Mouse (Mus musculus) limb, embryonic 14.5 days (tissue): ENCODE results near the gene Ifit3b. TPM values are rescaled to one million over a fixed set of nuclear protein-coding genes. Genes with fewer than 3 reads are reported as not detected.
"Not testable (repeated sequence)": the region's sequence is repeated elsewhere in the genome, so short reads cannot be mapped to it uniquely, and the experiment has no call there.

Source experiments
- ATAC-seq: fragments of 200-750 bp; cut with Nextera tagmentation; 2 replicates; pipeline ENCODE4 v1.8.0; 2017; ENCODE audit warnings: low read depth, moderate number of reproducible peaks, moderate TSS enrichment; ENCODE audit not compliant: low FRiP score
- DNase-seq: peaks from one replicate; pipeline ENCODE4 v3.0.0-alpha.2; 2015; ENCODE audit warnings: low spot score
- H3K27ac ChIP-seq: fragments of 300-500 bp; sonication (generic); replicated peaks from 2 replicates; pipeline ENCODE4 v1.5.1; 2014; ENCODE audit warnings: low read depth, mild to moderate bottlenecking, low read length, moderate library complexity, mixed read lengths
- H3K27me3 ChIP-seq: fragments of 300-500 bp; sonication (generic); 2 replicates; pipeline ENCODE4 v1.6.1; 2014; ENCODE audit warnings: low read length, mixed read lengths; ENCODE audit not compliant: control insufficient read depth, insufficient read depth
- H3K36me3 ChIP-seq: fragments of 300-500 bp; sonication (generic); 2 replicates; pipeline ENCODE4 v1.6.1; 2014; ENCODE audit warnings: mild to moderate bottlenecking, low read length, moderate library complexity, mixed read lengths; ENCODE audit not compliant: control insufficient read depth, insufficient read depth
- H3K4me1 ChIP-seq: fragments of 300-500 bp; sonication (generic); 2 replicates; pipeline ENCODE4 v1.6.1; 2014; ENCODE audit warnings: antibody characterized with exemption, low read length, mixed read lengths; ENCODE audit not compliant: control insufficient read depth, insufficient read depth
- H3K4me2 ChIP-seq: fragments of 300-500 bp; sonication (generic); replicated peaks from 2 replicates; pipeline ENCODE4 v1.6.1; 2014; ENCODE audit warnings: low read depth, mild to moderate bottlenecking, low read length, moderate library complexity; ENCODE audit not compliant: severe bottlenecking
- H3K4me3 ChIP-seq: fragments of 300-500 bp; sonication (generic); replicated peaks from 2 replicates; pipeline ENCODE4 v1.5.1; 2014; ENCODE audit warnings: low read length
- H3K9ac ChIP-seq: fragments of 300-500 bp; sonication (generic); 2 replicates; pipeline ENCODE4 v1.6.1; 2014; ENCODE audit warnings: mild to moderate bottlenecking, low read depth, low read length, moderate library complexity; ENCODE audit not compliant: severe bottlenecking
- H3K9me3 ChIP-seq: fragments of 300-500 bp; sonication (generic); 2 replicates; pipeline ENCODE4 v1.6.1; 2016; ENCODE audit warnings: low read length; ENCODE audit not compliant: control insufficient read depth
- POLR2A ChIP-seq: fragments of 200-500 bp; IDR thresholded peaks from 2 replicates; pipeline ENCODE4 v1.8.0; 2012; ENCODE audit warnings: inconsistent platforms, mild to moderate bottlenecking, moderate library complexity, borderline replicate concordance; ENCODE audit not compliant: insufficient read depth, insufficient read length; ENCODE audit errors: extremely low read depth
- WGBS: fragments of 180-500 bp; shearing (Covaris S2); extraction: QIAGEN DNeasy Blood & Tissue Kit; methylation state at CpG from one replicate; pipeline ENCODE4 v1.1.7; 2014; 5-methylcytosine and 5-hydroxymethylcytosine counted together
- polyA plus RNA-seq, 2 experiments: library from polyadenylated mRNA; depleted of rRNA in 1 of 2; stranded (reverse) in 1 of 2; unstranded in 1 of 2; fragments of >200 nt; fragmentation: Nextera tagmentation in 1 of 2; extraction: Ambion mirVana in 1 of 2; gene quantifications; 2 replicates each; pipeline versions ENCODE4 v1.2.1 to v1.2.3; 2012 to 2014

Gene Ifit3b
- polyA plus RNA-seq, 2 experiments, result 0.20 TPM; not detected in 1

DNA sequence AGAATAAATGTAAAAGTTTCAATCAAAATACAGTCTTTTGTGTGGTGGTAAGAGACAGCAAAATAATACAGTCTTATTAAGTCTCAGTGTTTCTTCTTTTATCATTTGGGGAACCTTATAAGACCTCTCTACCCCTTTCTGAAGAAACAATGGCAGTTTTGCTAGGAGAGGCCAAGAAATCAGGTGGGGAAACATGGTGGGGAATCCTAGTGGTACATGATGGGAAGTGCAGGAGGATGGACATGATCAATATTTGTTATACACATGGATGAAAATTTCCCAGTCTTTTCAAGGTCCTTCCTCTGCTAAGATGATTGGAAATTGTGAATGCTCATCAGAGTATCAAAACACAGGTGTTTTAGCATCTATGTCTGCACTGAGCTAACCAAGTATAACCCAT lies 18.8 kb upstream of the Ifit3b start:
- Histone ChIP-seq H3K9ac (no peak overlapping the region), H3K4me2 (no peak overlapping the region), H3K27ac (no peak overlapping the region), H3K9me3 (no peaks in the 10 kb centered on the region), H3K4me3 (no peak overlapping the region), H3K27me3 (no peaks in the 10 kb centered on the region), H3K4me1 (no peaks in the 10 kb centered on the region), H3K36me3 (no peaks in the 10 kb centered on the region)
- ATAC-seq (no peak), DNase-seq (no peak)
- TF ChIP-seq POLR2A, result no peak

- H3K9me3 ChIP-seq, result no peaks in the 10 kb centered on the region
- WGBS, result 91% methylated on average over 2 of the region's 2 CpGs
- H3K4me3 ChIP-seq, result no peak overlapping the region
- ATAC-seq (no peak), DNase-seq (no peak)
- TF ChIP-seq POLR2A, result no peak
- no peak overlapping the region for H3K4me2 ChIP-seq
- H3K27ac ChIP-seq, result no peak overlapping the region
- H3K9ac ChIP-seq, result no peak overlapping the region
- H3K27me3 ChIP-seq, result no peaks in the 10 kb centered on the region
- H3K4me1 ChIP-seq, result peaks cover 2% of the 10 kb centered on the region; the same call in 1 of the 2 replicates
- H3K36me3 ChIP-seq, result no peaks in the 10 kb centered on the region
These were observed 14.3 kb upstream of the Ifit3b start for GRCm38 (mm10) chr19:34593456-34593855.

DNA sequence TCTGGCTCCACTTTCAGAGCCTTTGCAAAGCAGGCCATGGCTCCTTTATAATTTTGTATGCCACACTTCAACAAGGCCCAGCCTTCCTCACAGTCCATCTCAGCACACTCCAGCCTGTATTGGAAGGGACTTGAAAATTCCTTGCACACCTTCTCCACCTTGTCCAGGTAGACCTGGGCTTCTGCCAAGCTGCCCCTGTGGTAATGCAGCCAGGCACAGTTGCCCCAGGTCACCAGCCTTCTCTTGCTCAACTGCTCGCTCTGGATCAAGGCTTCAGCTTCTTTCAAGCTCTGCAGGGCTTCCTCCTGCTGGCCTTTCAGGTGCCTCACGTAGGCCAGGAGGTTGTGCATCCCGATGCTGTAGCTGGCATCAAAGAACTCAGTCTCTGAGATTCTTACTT lies 13.2 kb upstream of the Ifit3b start:
- not testable (repeated sequence) for H3K36me3 ChIP-seq, H3K27me3 ChIP-seq, H3K4me3 ChIP-seq, H3K9ac ChIP-seq, H3K27ac ChIP-seq, H3K4me1 ChIP-seq, H3K4me2 ChIP-seq, DNase-seq, ATAC-seq, H3K9me3 ChIP-seq
- WGBS, result 74% methylated on average over 3 of the region's 3 CpGs

- no peak for TF ChIP-seq POLR2A
These were observed 11.0 kb upstream of the Ifit3b start for GRCm38 (mm10) chr19:34596811-34597210.

GRCm38 (mm10) chr19:34598341-34598740 lies 9.4 kb upstream of the Ifit3b start:
- H3K27ac ChIP-seq, result no peak overlapping the region
- no peak overlapping the region for H3K4me2 ChIP-seq
- H3K27me3 ChIP-seq, result no peaks in the 10 kb centered on the region
- ATAC-seq (no peak), DNase-seq (peak; percentile 73)
- no peak for TF ChIP-seq POLR2A
- H3K9ac ChIP-seq, result no peak overlapping the region
- no peak overlapping the region for H3K4me3 ChIP-seq
- 77% methylated on average over 2 of the region's 2 CpGs for WGBS
- H3K4me1 ChIP-seq, result peaks cover 3% of the 10 kb centered on the region; the same call in 1 of the 2 replicates
- no peaks in the 10 kb centered on the region for H3K36me3 ChIP-seq
- H3K9me3 ChIP-seq, result no peaks in the 10 kb centered on the region

More at GRCm38 (mm10) chr19:34596811-34597210, 11.0 kb upstream of the Ifit3b start:
- no peak overlapping the region for H3K4me2 ChIP-seq
- DNase-seq, result no peak
- no peak overlapping the region for H3K27ac ChIP-seq
- H3K9ac ChIP-seq, result no peak overlapping the region
- H3K36me3 ChIP-seq, result no peaks in the 10 kb centered on the region
- H3K4me1 ChIP-seq, result peaks cover 3% of the 10 kb centered on the region; the same call in 1 of the 2 replicates
- no peaks in the 10 kb centered on the region for H3K9me3 ChIP-seq
- no peak for ATAC-seq
- no peaks in the 10 kb centered on the region for H3K27me3 ChIP-seq
- no peak overlapping the region for H3K4me3 ChIP-seq

DNA sequence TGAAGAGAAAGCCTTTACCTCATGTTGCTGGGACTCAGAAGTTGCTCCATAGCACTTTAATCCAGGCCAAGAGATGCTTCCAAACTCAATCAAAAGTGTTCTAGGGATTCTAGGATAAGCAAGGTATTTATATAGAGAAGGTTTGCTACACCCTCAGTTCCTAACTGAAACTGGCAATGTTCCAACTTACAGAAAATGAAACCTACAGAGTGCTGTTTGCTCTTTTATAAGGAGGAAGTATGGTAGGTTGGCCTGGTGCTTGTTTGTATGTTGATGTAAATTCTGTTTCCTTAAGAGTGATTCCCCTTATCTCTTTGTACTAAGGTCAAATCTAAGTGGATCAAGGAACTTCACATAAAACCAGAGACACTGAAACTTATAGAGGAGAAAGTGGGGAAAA lies 8.5 kb upstream of the Ifit3b start:
- not testable (repeated sequence) for H3K27me3 ChIP-seq, H3K9me3 ChIP-seq, H3K27ac ChIP-seq, H3K4me3 ChIP-seq, H3K4me2 ChIP-seq, H3K36me3 ChIP-seq, H3K4me1 ChIP-seq, ATAC-seq, H3K9ac ChIP-seq
- DNase-seq, result peak; percentile 8

GRCm38 (mm10) chr19:34601888-34602287 lies 5.9 kb upstream of the Ifit3b start, which contains the start of gene Ifit1bl1:
Ifit1bl1 (minus strand) TSS chr19:34601956.
- H3K27me3 ChIP-seq, H3K9me3 ChIP-seq: not testable (repeated sequence)
- WGBS, result 50% methylated on average over 1 of the region's 1 CpGs

More at GRCm38 (mm10) chr19:34601888-34602287, 5.9 kb upstream of the Ifit3b start, which contains the start of gene Ifit1bl1:
- not testable (repeated sequence) for H3K36me3 ChIP-seq, H3K9ac ChIP-seq, H3K27ac ChIP-seq, H3K4me1 ChIP-seq, H3K4me2 ChIP-seq, H3K4me3 ChIP-seq, ATAC-seq, DNase-seq
